Mouse (Mus musculus) mesoderm, embryonic 11.5 days (tissue): ENCODE results near the gene Hs2st1.

ENCODE experiments used
- DNase-seq: peaks from one replicate; pipeline ENCODE4 v3.0.0-alpha.2; 2012; ENCODE audit warnings: low read depth, low spot score

Gene Hs2st1

DNA sequence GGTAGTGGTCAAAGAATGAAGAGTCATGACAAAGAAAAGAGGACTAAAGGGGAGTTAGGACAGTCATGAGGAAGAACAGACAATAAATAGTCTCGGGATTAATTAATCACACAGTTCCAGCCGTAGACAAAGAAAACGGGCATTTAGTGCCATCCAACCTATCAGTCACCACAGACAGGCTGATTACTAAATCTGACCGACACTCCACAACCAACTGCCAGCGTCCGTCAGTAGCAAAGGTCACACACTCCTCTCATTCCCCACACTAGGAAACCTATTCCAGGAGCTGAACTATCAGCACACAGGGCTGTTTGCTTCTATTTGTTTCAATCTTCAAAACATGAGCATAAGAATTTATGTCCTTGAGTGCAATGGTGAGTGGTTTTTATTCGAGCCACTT lies 16.0 kb downstream of the Hs2st1 start:
- DNase-seq: no peak

DNA sequence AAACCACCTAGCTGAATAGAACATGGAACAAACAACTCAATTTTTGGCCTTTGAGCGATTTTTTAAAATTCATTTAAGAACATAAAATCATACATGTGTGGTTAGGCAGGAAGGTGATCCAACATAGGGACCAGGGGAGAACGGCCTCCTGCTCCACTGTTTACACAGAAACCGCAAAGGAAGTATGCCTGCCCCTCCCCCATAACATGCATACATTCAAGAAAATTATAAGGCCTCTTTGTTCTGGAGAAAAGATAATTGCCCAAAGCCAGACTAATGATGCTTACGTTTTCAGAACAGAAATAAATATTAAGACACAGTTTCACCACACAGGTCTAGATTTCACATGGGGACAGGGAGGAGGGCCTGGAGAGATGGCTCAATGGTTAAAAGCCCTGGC lies 18.6 kb downstream of the Hs2st1 start:
- DNase-seq: no peak

DNA sequence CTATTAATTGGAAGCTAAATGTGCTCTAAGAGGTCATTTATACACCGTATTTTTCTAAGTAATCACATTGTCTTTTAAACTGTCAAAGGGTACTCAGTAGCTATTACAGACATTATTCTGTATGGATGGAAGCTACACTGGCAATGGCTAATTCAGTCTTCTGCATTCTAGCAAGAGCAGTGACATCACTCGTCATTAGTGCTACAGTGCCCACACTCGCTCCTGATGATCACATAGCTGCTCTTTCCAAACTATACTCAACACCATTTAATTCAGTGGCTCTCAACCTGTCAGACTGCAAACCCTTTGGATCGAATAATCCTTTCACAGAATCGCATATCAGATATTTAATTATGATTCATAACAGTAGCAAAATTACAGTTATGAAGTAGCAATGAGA lies 19.3 kb downstream of the Hs2st1 start:
- no peak for DNase-seq

DNA sequence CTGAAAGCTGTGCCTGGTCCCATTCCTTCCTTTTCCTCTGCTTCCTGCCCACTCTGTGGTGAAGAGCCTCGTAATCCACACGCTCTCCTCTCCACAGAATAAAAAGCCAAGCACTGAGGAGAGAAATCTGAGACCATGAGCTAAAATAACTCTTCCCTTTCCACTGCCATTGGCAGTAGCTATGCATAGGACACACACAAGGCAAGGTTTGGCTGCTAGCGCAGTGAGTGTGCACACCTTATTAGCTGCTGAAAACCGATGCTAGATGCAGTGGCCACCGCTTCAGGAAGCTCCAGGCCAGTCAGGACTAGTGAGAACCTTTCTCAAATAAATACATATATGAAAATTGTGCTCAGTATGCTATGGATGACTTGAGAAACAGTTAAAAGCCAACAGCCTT lies 19.9 kb downstream of the Hs2st1 start:
- no peak for DNase-seq

DNA sequence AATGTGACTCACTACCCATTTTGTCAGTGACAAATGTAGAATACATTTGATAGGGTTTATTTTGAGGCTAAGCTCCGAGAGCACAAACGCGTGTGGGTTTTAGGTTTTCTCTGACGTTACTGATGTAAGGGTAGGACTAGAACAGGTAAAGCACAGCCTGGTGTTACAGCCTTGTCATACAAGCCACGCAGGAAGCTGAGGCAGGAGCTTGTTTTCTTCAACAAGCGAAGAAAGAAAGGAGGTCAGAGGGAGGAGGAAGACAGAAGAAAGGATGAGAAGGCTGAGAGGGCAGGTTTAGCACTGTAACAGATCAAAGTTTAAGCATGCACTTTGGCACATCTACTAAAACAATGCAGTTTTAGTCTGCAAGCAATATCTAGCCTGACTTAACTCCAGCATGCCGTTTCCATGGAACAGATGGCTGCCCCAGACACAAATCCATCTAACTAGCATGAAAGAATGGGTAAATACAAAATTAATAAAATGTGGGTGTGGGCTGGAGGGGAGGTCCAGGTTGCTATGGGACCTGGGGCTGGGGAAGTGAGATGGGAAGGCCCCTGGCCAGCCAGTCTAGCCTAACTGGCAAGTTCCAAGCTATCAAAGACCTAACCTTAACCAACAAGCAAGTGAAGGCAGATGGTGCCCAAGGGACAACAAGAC lies 21.7 kb downstream of the Hs2st1 start:
- DNase-seq: no peak

DNA sequence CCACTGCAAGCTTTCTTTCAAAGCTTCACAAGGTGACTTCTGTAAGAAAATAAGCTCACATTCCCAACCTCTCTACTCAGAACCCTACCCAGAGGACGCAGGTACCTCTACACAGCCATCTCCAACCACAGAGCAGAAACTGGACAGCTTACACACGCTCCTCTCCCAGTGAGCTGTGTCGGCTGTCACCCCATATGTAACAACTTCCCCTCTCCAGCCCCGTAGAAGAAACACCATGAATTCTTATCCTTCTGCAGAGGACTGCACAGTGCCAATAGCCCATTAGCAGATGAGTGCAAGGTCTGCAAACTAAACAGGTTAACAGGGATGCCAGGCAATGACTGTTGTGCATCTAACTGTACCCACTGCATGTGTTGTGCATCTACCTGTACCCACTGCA lies 23.5 kb downstream of the Hs2st1 start:
- DNase-seq: no peak

DNA sequence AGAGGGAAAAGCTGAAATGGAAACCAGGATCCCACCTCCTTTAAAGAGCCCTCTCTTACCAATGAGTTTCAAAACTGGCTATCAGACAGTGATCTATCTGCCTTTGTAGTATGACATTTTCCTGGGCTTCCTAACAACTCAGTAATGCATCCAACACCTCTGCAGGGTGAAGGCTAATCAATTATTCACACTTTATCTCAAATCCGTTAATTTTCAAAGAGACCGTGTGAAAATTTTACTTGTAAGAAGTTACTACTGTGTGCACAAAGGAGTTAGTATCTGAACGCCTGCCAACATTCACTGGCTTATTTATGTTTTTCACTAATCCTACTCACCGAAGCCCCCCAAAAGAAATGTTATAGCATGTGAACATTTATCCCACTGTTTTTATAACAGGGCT lies 24.1 kb downstream of the Hs2st1 start:
- no peak for DNase-seq

DNA sequence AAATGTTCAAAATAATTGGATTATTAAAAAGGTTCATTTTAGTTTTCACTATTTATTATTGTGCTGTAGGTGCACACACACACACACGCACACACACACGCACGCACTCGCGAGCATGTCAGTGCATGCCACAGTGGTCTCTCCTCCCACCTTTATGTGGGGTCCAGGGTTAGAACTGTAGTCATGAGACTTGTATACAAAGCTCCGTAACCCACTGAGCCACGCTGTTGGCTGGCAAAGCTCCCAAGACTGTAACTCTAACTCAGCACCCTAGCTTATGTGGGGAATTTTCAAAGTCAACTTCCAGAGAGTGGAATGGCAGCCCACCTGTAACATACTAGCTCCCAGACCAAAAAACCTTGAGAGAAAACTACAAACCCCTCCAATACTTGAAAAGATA lies 24.8 kb downstream of the Hs2st1 start:
- DNase-seq: no peak

DNA sequence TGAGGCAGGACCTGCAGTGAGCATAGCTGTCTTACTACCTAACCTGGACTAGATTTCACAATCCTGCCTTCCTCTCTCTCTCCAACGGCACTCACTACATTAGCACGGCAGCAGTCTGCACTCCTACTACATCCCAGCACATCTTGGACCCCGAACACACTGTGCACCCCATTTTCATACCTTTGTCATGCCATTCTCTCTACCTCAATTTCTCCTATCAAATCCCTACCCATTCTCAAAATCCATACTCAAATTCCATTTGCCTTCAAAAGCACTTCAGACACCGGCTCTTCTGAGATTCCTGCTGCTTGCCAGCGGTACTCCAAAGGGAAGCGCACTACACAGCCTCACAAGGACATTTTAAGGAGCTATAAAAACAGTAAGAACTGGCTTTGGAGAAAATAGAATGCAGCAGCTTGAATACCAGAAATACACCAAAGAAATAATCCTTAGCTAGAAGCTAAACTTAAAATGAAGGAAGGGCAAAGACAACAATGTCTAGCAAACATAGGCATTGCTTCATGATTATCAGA lies 28.0 kb downstream of the Hs2st1 start:
- DNase-seq: no peak

DNA sequence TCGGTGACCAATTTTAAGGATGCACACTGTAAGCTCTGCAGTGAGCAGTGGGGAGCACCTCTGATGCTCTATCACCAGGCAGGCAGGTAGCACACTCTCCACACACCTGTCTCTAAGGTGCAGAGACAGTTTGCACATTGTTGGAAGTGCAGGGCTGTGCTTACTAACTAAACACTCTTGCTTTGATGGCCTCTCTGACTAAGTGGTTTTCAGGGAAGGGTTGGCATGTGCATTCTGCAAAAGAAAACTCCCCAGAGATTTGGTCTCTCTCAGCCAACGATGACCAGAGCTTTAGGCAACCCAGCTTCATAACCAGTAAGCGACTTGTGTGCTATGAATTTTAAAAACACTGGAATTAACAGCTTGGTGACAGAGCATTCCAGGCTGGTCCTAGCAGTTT lies 29.2 kb downstream of the Hs2st1 start:
- no peak for DNase-seq

DNA sequence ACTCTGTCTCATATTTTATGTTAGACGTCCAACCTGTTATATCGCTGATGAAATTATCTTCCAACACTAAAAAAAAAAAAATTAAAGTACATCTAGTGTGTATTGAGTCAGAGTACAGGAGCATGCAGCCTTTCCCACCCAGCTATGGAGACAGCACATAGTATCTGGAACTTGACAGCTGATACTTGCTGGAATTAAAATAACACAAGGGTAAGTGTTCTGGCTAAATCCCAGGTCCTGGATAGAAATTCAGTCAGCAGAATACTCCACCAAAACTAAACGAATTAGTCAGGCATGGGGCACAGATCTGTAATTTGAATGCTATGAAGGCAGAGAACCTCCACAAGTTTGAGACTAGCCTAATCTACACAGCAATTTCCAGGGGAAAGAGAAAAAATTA lies 30.9 kb downstream of the Hs2st1 start:
- no peak for DNase-seq

DNA sequence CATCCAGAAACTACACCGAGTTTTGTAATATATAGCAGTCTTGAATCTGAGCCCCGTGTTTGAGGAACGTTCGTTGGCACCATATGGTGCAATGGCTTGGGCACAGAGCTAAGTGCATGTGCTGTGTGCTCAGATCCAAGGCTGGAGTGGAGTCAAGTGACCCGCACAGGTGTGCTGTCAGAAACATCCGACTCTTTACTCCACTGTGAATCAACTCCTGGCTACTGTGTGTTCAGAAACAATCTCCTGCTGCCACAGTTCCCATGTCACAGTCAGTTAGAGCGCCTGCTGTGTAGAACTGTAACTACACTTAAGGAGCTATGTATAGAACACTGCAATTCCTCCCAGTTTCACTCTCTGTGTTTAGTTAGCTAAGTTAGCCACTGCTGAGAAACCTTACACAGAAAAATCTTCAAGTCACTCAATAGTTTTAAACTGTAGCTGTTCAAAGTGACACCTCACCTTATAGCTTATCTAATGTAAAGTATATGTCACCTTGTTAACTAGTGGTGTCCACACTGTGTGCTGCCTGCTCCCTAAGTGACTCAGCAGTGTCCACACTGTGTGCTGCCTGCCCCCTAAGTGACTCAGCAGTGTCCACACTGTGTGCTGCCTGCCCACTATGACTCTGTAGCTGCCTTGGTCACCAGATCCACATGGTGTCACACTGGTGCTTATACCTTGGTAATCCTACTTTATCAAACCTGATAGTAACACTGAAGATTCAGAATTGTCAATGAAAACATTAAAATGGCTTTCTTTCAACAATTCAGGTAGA lies 32.7 kb downstream of the Hs2st1 start:
- DNase-seq: no peak

DNA sequence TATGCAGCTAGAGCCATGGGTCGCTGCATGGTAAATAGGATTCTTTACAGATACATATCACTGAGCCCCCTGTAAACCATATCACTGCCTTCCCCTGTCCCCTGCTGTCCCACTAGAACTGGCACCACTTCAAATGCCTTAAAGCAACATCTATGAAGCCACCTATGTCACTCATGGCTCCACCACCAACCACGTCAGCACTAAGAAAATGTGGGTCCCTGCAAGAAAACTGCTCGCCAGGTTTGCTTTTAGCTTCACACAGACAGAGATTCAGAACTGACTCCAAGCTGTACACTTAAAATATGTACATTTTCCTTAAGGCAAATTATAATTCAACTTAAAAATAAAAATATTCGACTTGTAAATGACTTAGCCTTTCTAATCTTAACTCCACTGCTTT lies 34.9 kb downstream of the Hs2st1 start:
- no peak for DNase-seq

DNA sequence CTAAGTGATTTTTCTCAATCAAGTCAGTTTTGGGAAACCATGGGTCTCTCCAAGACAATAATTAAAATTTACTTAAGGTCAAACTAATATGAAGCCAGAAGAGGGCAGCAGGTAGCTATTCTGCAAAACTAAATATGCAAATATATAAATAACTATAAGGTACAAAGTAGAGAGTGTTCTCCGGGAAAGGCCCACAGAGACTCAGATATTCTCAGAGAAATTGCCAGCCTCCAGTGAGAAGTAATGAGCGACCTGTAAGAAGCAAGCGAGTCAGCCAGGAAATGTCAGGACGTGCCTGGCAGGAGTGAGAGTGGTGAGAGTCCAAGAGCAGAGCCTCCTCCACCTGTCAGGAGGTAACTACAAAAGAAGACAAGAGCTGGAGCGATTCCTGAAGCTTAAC lies 39.0 kb downstream of the Hs2st1 start:
- no peak for DNase-seq

DNA sequence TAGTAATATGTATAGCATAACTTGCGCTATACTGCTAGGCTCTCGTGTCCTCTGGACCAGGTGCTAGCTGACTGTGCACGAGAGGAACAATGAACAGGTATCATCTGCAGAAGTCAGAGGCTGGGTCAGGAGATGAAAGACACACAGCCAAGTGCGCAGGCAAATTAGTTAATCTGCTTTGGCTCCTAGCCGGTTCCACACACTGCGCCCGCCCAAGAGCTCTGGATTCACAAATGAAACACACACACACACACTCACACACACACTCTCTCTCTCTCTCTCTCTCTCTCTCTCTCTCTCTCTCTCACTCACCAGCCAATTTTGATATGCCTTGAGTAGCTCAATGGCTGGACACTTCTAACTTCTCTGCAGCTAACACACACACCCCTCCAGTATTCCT lies 42.1 kb downstream of the Hs2st1 start:
- no peak for DNase-seq

DNA sequence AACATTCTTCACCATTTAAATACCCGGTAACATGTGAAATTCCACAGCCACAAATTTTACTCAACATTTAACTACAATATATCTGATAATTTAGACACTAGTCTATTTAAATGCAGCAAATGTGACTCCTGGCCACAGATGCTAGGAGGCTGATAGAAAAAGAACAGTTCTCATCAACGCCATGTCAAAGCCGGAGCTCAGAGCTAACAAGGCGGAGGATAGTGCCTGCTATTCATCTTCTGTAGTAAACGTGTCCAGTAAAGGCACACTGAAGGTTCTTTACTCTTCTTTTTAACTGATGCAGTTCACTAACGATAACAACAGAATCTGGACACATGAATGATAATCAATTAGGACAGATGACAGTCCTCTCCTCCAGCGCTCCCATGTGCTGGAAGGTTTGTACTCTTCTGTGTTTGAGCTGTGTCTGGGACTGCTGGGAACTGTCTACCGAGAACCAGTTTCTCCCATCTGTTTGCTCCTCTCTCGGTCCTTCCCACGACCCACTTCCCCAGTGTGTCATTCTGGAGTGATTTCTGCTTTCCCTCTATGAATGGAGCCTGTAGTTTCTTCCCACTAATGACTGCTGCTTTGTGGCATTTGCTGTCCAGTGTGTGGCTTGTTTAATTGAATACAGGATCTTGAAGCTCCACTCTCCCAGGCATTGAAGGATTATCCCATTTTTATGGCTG lies 50.3 kb downstream of the Hs2st1 start:
- DNase-seq: no peak

DNA sequence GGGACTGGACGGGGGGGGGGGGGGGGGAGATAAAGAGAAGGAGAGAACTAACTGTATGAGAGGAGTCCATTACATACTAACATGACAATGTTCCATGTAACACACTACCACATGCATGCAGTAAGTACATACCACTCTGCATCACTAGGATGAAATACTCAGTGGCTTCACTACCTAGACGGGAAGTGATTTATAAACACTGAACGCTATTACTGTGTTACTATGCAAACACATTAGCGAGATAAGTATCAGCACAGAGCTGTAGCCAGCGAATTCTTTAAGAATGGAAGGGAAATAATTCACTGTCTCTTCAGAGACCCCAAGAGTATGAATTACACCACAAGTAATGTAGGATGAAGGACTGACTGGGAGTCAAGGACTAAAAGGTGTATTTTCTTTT lies 51.1 kb downstream of the Hs2st1 start:
- peak; percentile 56 for DNase-seq

DNA sequence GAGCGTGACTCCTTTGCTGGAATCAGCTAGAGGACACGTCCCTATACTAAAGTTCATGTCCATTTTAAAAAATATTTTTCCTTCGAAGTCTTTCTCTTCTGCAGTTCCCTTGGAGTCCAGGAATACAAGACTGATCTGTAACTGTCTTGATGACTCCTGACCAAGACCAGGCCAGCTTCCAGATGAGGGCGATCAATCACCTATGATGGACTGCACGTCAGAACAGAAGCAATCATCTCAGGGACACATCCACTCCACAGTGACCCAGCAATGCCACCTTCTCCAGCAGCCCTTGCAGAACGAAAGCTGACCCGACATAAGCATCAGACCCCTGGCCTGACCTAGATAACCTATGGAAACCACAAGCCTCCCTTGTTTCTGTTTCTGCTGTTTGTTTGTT lies 54.7 kb downstream of the Hs2st1 start:
- DNase-seq: no peak

DNA sequence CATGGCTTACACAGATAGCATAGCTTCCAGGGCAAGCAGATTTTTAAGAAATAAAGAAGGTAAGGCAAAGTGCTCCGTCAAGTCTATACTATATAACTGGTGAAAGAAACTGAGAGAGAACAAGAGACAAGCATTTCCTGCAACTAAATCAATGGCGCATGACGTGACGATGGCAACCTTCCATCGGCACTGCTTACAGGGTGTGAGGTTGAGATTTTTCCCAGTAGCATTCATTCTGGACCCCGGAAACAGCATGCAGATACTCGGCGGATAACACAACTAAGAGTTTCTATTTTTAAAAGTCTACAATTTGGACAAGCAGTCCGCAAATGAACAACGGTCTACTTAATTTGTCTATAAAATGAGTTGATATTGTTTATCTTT lies 55.9 kb downstream of the Hs2st1 start:
- no peak for DNase-seq

DNA sequence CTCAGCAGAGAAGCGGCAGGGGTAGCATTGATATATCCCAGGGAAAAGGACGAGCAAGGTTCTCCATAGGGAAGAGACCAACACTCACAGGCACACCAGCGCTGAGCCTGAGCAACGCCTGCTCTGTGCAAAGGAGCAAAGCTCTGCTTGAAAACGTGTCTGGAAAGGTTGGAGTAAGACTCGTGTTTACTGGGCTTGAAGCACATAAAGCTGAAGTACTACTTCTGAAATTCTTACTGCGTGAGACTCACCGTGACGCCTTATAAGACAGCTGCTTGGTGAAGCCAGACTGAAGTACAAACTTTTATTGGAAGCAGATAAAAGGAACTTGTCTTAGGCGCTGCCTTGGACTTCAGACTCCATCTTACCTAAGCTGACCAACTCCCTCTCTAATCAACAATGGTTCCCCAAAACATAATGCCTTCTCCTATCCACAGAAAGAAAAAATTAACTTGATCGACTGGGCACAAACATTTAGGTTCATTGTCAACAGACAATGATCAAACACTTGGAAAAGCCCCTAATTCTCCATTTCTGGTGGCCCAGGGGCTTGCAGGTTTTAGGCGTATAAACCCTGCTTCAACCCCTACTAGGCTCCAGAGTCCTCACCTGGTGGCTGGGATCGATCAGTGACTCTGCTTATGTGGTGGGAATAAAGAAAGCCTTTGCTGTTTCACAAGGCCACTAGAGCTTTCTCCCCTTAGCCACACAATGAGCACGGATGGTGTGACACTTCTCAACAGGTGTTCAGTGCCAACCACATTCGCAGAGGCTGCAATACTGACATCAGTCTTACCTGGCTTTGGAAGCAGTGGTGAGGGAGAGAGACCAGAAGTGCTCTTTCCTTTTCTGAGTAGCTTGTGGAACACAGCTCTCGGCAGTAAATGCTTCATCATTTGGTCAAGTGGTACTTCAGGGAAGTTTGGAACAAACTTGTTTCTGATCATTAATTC lies 56.5 kb downstream of the Hs2st1 start:
- no peak for DNase-seq

DNA sequence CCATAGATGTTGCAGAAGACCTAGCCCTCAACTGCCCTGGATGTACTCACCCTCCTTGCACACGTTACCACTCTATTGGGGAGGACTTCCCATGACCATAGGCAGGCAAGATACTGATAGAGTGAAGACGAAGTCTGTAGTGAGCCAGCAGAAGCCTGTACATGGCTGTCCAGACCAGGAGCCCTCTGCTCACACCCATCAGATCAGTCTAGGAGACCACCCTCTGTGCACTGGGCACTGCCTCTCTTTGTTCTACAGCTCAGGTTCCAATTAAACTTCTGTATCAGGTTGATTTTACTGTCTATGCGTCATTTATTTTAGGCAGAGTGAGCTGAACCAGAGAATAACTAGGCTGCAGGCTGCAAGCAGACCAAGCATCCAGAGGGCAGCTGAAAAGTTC lies 59.3 kb downstream of the Hs2st1 start:
- DNase-seq: no peak

DNA sequence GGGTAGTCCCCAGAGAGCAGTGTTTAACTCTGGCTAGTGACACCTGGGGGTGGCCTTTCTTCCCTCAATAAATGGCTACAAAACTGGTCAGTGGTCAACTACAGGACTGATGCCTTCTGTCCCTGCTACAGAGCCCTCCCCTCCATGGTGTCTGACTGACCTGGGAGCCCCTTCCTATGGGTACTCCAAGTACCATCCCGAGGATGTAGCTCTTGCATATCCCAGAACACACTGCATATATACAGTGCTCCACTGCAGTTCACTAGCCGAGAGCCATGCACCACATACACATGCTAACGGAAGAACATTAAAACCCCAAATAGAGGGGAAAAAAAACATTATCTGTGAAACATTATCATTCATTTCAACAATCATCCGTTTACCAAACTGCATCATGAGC lies 61.6 kb downstream of the Hs2st1 start:
- DNase-seq: no peak
